Mouse (Mus musculus): ENCODE data around the gene Prrc2b.

The Prrc2b gene

GRCm38 (mm10) chr2:32282727-32283126 is 131.8 kb downstream of the Prrc2b start:
- peak; percentile 32 for DNase-seq (ENCODE audit: low spot score)

- DNase-seq (ENCODE audit: low spot score) = no peak
Measured at GRCm38 (mm10) chr2:32283986-32284385, 133.1 kb downstream of the Prrc2b start.
